Mouse (Mus musculus) limb, embryonic 13.5 days (tissue): Measurements from ENCODE around the gene Ccdc33. TPM values are rescaled to one million over a fixed set of nuclear protein-coding genes. Genes with fewer than 3 reads are reported as not detected.

ENCODE experiments used
- ATAC-seq: fragments of 200-750 bp; cut with Nextera tagmentation; 2 replicates; pipeline ENCODE4 v1.8.0; 2017; ENCODE audit warnings: low read depth, moderate number of reproducible peaks, moderate TSS enrichment; ENCODE audit not compliant: low FRiP score
- H3K27ac ChIP-seq: fragments of 300-500 bp; sonication (generic); 2 replicates; pipeline ENCODE4 v1.5.1; 2015; ENCODE audit warnings: inconsistent platforms, mild to moderate bottlenecking, moderate library complexity
- H3K27me3 ChIP-seq: fragments of 300-500 bp; sonication (generic); 2 replicates; pipeline ENCODE4 v1.6.1; 2015; ENCODE audit warnings: mild to moderate bottlenecking, inconsistent platforms
- H3K36me3 ChIP-seq: fragments of 300-500 bp; sonication (generic); 2 replicates; pipeline ENCODE4 v1.6.1; 2015; ENCODE audit warnings: inconsistent platforms, mild to moderate bottlenecking, moderate library complexity
- H3K4me1 ChIP-seq: fragments of 300-500 bp; sonication (generic); 2 replicates; pipeline ENCODE4 v1.6.1; 2015; ENCODE audit warnings: inconsistent platforms
- H3K4me2 ChIP-seq: fragments of 300-500 bp; sonication (generic); replicated peaks from 2 replicates; pipeline ENCODE4 v1.6.1; 2015; ENCODE audit warnings: inconsistent platforms, mild to moderate bottlenecking, moderate library complexity
- H3K4me3 ChIP-seq: fragments of 300-500 bp; sonication (generic); 2 replicates; pipeline ENCODE4 v1.5.1; 2015; ENCODE audit warnings: moderate library complexity, mild to moderate bottlenecking, inconsistent platforms
- H3K9ac ChIP-seq: fragments of 300-500 bp; sonication (generic); 2 replicates; pipeline ENCODE4 v1.6.1; 2015; ENCODE audit warnings: mild to moderate bottlenecking, inconsistent platforms
- H3K9me3 ChIP-seq: fragments of 300-500 bp; sonication (generic); 2 replicates; pipeline ENCODE4 v1.6.1; 2016; ENCODE audit warnings: inconsistent platforms
- WGBS: fragments of 180-500 bp; shearing (Covaris S2); methylation state at CpG from one replicate; pipeline ENCODE4 v1.1.7; 2015; 5-methylcytosine and 5-hydroxymethylcytosine counted together
- polyA plus RNA-seq: library from polyadenylated mRNA; unstranded; fragments of >200 nt; fragmentation: Nextera tagmentation; extraction: Ambion mirVana; gene quantifications from 2 replicates; pipeline ENCODE4 v1.2.1, GENCODE M21; 2015

Ccdc33 gene
- polyA plus RNA-seq, 1 experiment from 2014 or later: 0.20 TPM

- H3K9ac ChIP-seq: no peak overlapping the region
- peaks cover 41% of the 10 kb centered on the region for H3K27me3 ChIP-seq
- no peak for ATAC-seq
- no peaks in the 10 kb centered on the region for H3K9me3 ChIP-seq
- 97% methylated on average over 1 of the region's 1 CpGs for WGBS
- no peak overlapping the region for H3K4me2 ChIP-seq
- H3K4me3 ChIP-seq: no peak overlapping the region
- H3K4me1 ChIP-seq: peaks cover 21% of the 10 kb centered on the region
- H3K36me3 ChIP-seq: no peaks in the 10 kb centered on the region
- no peak overlapping the region for H3K27ac ChIP-seq
These were observed 64.6 kb downstream of the Ccdc33 start for GRCm38 (mm10) chr9:58054032-58054431.

GRCm38 (mm10) chr9:58053544-58053943 lies 65.1 kb downstream of the Ccdc33 start:
- peaks cover 23% of the 10 kb centered on the region for H3K4me1 ChIP-seq
- peaks cover 42% of the 10 kb centered on the region for H3K27me3 ChIP-seq
- H3K36me3 ChIP-seq: no peaks in the 10 kb centered on the region
- no peak for ATAC-seq
- no peak overlapping the region for H3K27ac ChIP-seq
- WGBS: 63% methylated on average over 3 of the region's 3 CpGs
- H3K9me3 ChIP-seq: no peaks in the 10 kb centered on the region
- no peak overlapping the region for H3K4me3 ChIP-seq
- no peak overlapping the region for H3K4me2 ChIP-seq
- no peak overlapping the region for H3K9ac ChIP-seq

- Histone ChIP-seq H3K36me3 (no peaks in the 10 kb centered on the region), H3K27ac (no peak overlapping the region), H3K4me2 (no peak overlapping the region), H3K4me1 (peaks cover 28% of the 10 kb centered on the region), H3K4me3 (no peak overlapping the region), H3K9ac (no peak overlapping the region), H3K27me3 (peaks cover 42% of the 10 kb centered on the region), H3K9me3 (no peaks in the 10 kb centered on the region)
- ATAC-seq: 0 out of 2 replicates have a peak, but pooled peaks have one; percentile 49
- 19% methylated on average over 3 of the region's 3 CpGs for WGBS
These were observed 65.5 kb downstream of the Ccdc33 start for GRCm38 (mm10) chr9:58053102-58053501.

- no peak for ATAC-seq
- Histone ChIP-seq H3K9ac (no peak overlapping the region), H3K4me2 (no peak overlapping the region), H3K9me3 (no peaks in the 10 kb centered on the region), H3K36me3 (no peaks in the 10 kb centered on the region), H3K4me1 (peaks cover 30% of the 10 kb centered on the region), H3K27me3 (peaks cover 47% of the 10 kb centered on the region), H3K4me3 (no peak overlapping the region), H3K27ac (no peak overlapping the region)
- WGBS: 21% methylated on average over 5 of the region's 5 CpGs
These were observed 66.7 kb downstream of the Ccdc33 start for GRCm38 (mm10) chr9:58051937-58052336.

GRCm38 (mm10) chr9:58049861-58050260 lies 68.8 kb downstream of the Ccdc33 start:
- Histone ChIP-seq H3K4me3 (no peak overlapping the region), H3K27ac (no peak overlapping the region)
- WGBS: 73% methylated on average over 7 of the region's 7 CpGs

GRCm38 (mm10) chr9:58049186-58049585 lies 69.4 kb downstream of the Ccdc33 start:
- Histone ChIP-seq H3K27me3 (peaks cover 42% of the 10 kb centered on the region), H3K9me3 (no peaks in the 10 kb centered on the region), H3K9ac (no peak overlapping the region), H3K4me2 (no peak overlapping the region), H3K4me3 (no peak overlapping the region), H3K27ac (no peak overlapping the region), H3K36me3 (no peaks in the 10 kb centered on the region), H3K4me1 (peaks cover 42% of the 10 kb centered on the region)
- ATAC-seq: no peak
- WGBS: 53% methylated on average over 6 of the region's 6 CpGs

More at GRCm38 (mm10) chr9:58049861-58050260, 68.8 kb downstream of the Ccdc33 start:
- no peak for ATAC-seq
- Histone ChIP-seq H3K4me1 (peaks cover 35% of the 10 kb centered on the region), H3K36me3 (no peaks in the 10 kb centered on the region), H3K4me2 (no peak overlapping the region), H3K9me3 (no peaks in the 10 kb centered on the region), H3K9ac (no peak overlapping the region), H3K27me3 (peaks cover 42% of the 10 kb centered on the region)

GRCm38 (mm10) chr9:58048621-58049020 lies 70.0 kb downstream of the Ccdc33 start:
- no peaks in the 10 kb centered on the region for H3K36me3 ChIP-seq
- ATAC-seq: no peak
- 0 out of 2 replicates have a peak overlapping the region, but pooled peaks have one; percentile 13 for H3K9ac ChIP-seq
- no peak overlapping the region for H3K27ac ChIP-seq
- no peak overlapping the region for H3K4me2 ChIP-seq
- H3K9me3 ChIP-seq: no peaks in the 10 kb centered on the region
- H3K4me3 ChIP-seq: no peak overlapping the region
- H3K4me1 ChIP-seq: peaks cover 36% of the 10 kb centered on the region
- 27% methylated on average over 6 of the region's 6 CpGs for WGBS
- H3K27me3 ChIP-seq: peaks cover 41% of the 10 kb centered on the region

GRCm38 (mm10) chr9:58047061-58047460 lies 71.6 kb downstream of the Ccdc33 start:
- Histone ChIP-seq H3K4me2 (no peak overlapping the region), H3K27ac (no peak overlapping the region), H3K9me3 (no peaks in the 10 kb centered on the region), H3K36me3 (no peaks in the 10 kb centered on the region), H3K9ac (no peak overlapping the region), H3K27me3 (peaks cover 37% of the 10 kb centered on the region), H3K4me1 (peaks cover 44% of the 10 kb centered on the region), H3K4me3 (no peak overlapping the region)
- no peak for ATAC-seq
- 81% methylated on average over 10 of the region's 10 CpGs for WGBS

- Histone ChIP-seq H3K4me1 (peaks cover 59% of the 10 kb centered on the region), H3K4me3 (no peak overlapping the region), H3K4me2 (no peak overlapping the region), H3K9ac (no peak overlapping the region), H3K36me3 (no peaks in the 10 kb centered on the region), H3K9me3 (no peaks in the 10 kb centered on the region), H3K27me3 (peaks cover 30% of the 10 kb centered on the region), H3K27ac (no peak overlapping the region)
- 17% methylated on average over 4 of the region's 4 CpGs for WGBS
- no peak for ATAC-seq
These were observed 73.0 kb downstream of the Ccdc33 start for GRCm38 (mm10) chr9:58045646-58046045.

GRCm38 (mm10) chr9:58044828-58045227 lies 73.8 kb downstream of the Ccdc33 start:
- Histone ChIP-seq H3K4me1 (peaks cover 65% of the 10 kb centered on the region), H3K4me3 (no peak overlapping the region), H3K9me3 (no peaks in the 10 kb centered on the region), H3K27me3 (peaks cover 22% of the 10 kb centered on the region), H3K9ac (peak overlapping the region; percentile 39; the same call in 1 of the 2 replicates), H3K4me2 (no peak overlapping the region), H3K36me3 (no peaks in the 10 kb centered on the region), H3K27ac (no peak overlapping the region)
- 14% methylated on average over 10 of the region's 10 CpGs for WGBS
- ATAC-seq: no peak

GRCm38 (mm10) chr9:58043496-58044017 lies 75.1 kb downstream of the Ccdc33 start:
- peaks cover 75% of the 10 kb centered on the region for H3K4me1 ChIP-seq
- no peak for ATAC-seq
- no peak overlapping the region for H3K27ac ChIP-seq

GRCm38 (mm10) chr9:58042391-58042790 lies 76.2 kb downstream of the Ccdc33 start:
- H3K27ac ChIP-seq: peak overlapping the region; percentile 69; the same call in 1 of the 2 replicates
- H3K4me2 ChIP-seq: no peak overlapping the region
- 34% methylated on average over 10 of the region's 10 CpGs for WGBS
- H3K4me1 ChIP-seq: peaks cover 68% of the 10 kb centered on the region
- no peak overlapping the region; the same call in 1 of the 2 replicates for H3K9ac ChIP-seq
- no peak for ATAC-seq
- no peak overlapping the region for H3K4me3 ChIP-seq
- H3K9me3 ChIP-seq: no peaks in the 10 kb centered on the region
- H3K36me3 ChIP-seq: no peaks in the 10 kb centered on the region
- peaks cover 11% of the 10 kb centered on the region for H3K27me3 ChIP-seq

More at GRCm38 (mm10) chr9:58043496-58044017, 75.1 kb downstream of the Ccdc33 start:
- Histone ChIP-seq H3K4me2 (no peak overlapping the region), H3K36me3 (no peaks in the 10 kb centered on the region), H3K4me3 (no peak overlapping the region), H3K9ac (no peak overlapping the region), H3K9me3 (no peaks in the 10 kb centered on the region), H3K27me3 (peaks cover 12% of the 10 kb centered on the region)
- 89% methylated on average over 10 of the region's 10 CpGs for WGBS

- Histone ChIP-seq H3K27me3 (peaks cover 22% of the 10 kb centered on the region), H3K4me2 (no peak overlapping the region), H3K27ac (peak overlapping the region; percentile 69), H3K9ac (peak overlapping the region; percentile 45; the same call in 1 of the 2 replicates), H3K4me1 (peaks cover 65% of the 10 kb centered on the region), H3K36me3 (no peaks in the 10 kb centered on the region), H3K9me3 (no peaks in the 10 kb centered on the region), H3K4me3 (no peak overlapping the region)
- ATAC-seq: no peak
- 19% methylated on average over 4 of the region's 4 CpGs for WGBS
These were observed 77.6 kb downstream of the Ccdc33 start for GRCm38 (mm10) chr9:58040977-58041376.
